Mouse (Mus musculus): ENCODE results near the gene Stx8.
A peak's percentile ranks its signal among the peaks of the same experiment; 100 is the strongest.

The Stx8 gene

GRCm38 (mm10) chr11:67965905-67966878 lies at the start of gene Stx8:
Gene Stx8, plus strand, starts transcription at chr11:67966193.
- DNase-seq (ENCODE audit: low spot score in 2 of 2), result peak; percentile 86 to 93

- no peak for DNase-seq (ENCODE audit: low spot score in 2 of 2)
Measured at GRCm38 (mm10) chr11:67917126-67917525, 48.9 kb upstream of the Stx8 start.

GRCm38 (mm10) chr11:67919593-67919992 lies 46.4 kb upstream of the Stx8 start:
- no peak for DNase-seq (ENCODE audit: low spot score in 2 of 2)

GRCm38 (mm10) chr11:67920226-67920960 lies 45.6 kb upstream of the Stx8 start:
- DNase-seq (ENCODE audit: low spot score in 2 of 2), result no peak

GRCm38 (mm10) chr11:67921091-67921826 lies 44.7 kb upstream of the Stx8 start:
- no peak for DNase-seq (ENCODE audit: low spot score in 2 of 2)

GRCm38 (mm10) chr11:67921827-67922754 lies 43.9 kb upstream of the Stx8 start, which contains the start of gene Usp43:
Gene Usp43, minus strand, starts transcription at chr11:67922153.
- DNase-seq (ENCODE audit: low spot score in 2 of 2), result no peak

GRCm38 (mm10) chr11:67922755-67923125 lies 43.3 kb upstream of the Stx8 start:
- no peak for DNase-seq (ENCODE audit: low spot score in 2 of 2)

GRCm38 (mm10) chr11:67923720-67924119 lies 42.3 kb upstream of the Stx8 start:
- DNase-seq (ENCODE audit: low spot score in 2 of 2), result no peak

- no peak for DNase-seq (ENCODE audit: low spot score in 2 of 2)
Measured at GRCm38 (mm10) chr11:67925000-67925399, 41.0 kb upstream of the Stx8 start.

GRCm38 (mm10) chr11:67926348-67927055 lies 39.5 kb upstream of the Stx8 start:
- DNase-seq (ENCODE audit: low spot score in 2 of 2), result no peak

GRCm38 (mm10) chr11:67932156-67932555 lies 33.8 kb upstream of the Stx8 start:
- DNase-seq (ENCODE audit: low spot score in 2 of 2), result no peak

- no peak for DNase-seq (ENCODE audit: low spot score in 2 of 2)
Measured at GRCm38 (mm10) chr11:67948229-67948628, 17.8 kb upstream of the Stx8 start.

GRCm38 (mm10) chr11:67949475-67949874 lies 16.5 kb upstream of the Stx8 start:
- no peak for DNase-seq (ENCODE audit: low spot score in 2 of 2)

- DNase-seq (ENCODE audit: low spot score in 2 of 2), result no peak
Measured at GRCm38 (mm10) chr11:67953604-67954003, 12.4 kb upstream of the Stx8 start.

- DNase-seq (ENCODE audit: low spot score in 2 of 2), result no peak
Measured at GRCm38 (mm10) chr11:67954413-67954812, 11.6 kb upstream of the Stx8 start.

GRCm38 (mm10) chr11:67964110-67964509 lies 1.9 kb upstream of the Stx8 start:
- no peak for DNase-seq (ENCODE audit: low spot score in 2 of 2)

GRCm38 (mm10) chr11:67965242-67965883 lies 630 bp upstream of the Stx8 start, which contains the start of gene Cfap52:
Gene Cfap52, minus strand, starts transcription at chr11:67965651.
- DNase-seq (ENCODE audit: low spot score in 2 of 2), result peak; percentile 59 to 70

- no peak for DNase-seq (ENCODE audit: low spot score in 2 of 2)
Measured at GRCm38 (mm10) chr11:67967831-67968230, 1.8 kb downstream of the Stx8 start.

- no peak for DNase-seq (ENCODE audit: low spot score in 2 of 2)
Measured at GRCm38 (mm10) chr11:67972606-67973005, 6.6 kb downstream of the Stx8 start.

- no peak for DNase-seq (ENCODE audit: low spot score in 2 of 2)
Measured at GRCm38 (mm10) chr11:67973225-67973624, 7.2 kb downstream of the Stx8 start.
